Mouse (Mus musculus): ENCODE data around the gene Sost. TPM values are rescaled to one million over a fixed set of nuclear protein-coding genes. Genes with fewer than 3 reads are reported as not detected.

Gene Sost
- polyA plus RNA-seq, 1 experiment from 2014 or later, result 0.43 TPM

- no peaks in the 10 kb centered on the region for H3K27me3 ChIP-seq (ENCODE audit: control insufficient read depth, insufficient read depth, low read length)
- DNase-seq (ENCODE audit: low spot score) (no peak), ATAC-seq (ENCODE audit: insufficient number of reproducible peaks, low FRiP score, low TSS enrichment, low read depth) (no peak)
- H3K4me2 ChIP-seq (ENCODE audit: low read depth, severe bottlenecking), result no peak overlapping the region
- H3K27ac ChIP-seq (replicated peaks; ENCODE audit: low read depth, low read length), result no peak overlapping the region
- no peak overlapping the region for H3K4me3 ChIP-seq (ENCODE audit: low read depth, low read length)
- H3K9me3 ChIP-seq (ENCODE audit: control insufficient read depth, low read length), result no peaks in the 10 kb centered on the region
- peaks cover 12% of the 10 kb centered on the region; the same call in 1 of the 2 replicates for H3K36me3 ChIP-seq (ENCODE audit: control insufficient read depth, insufficient read depth, low read length)
- H3K9ac ChIP-seq (ENCODE audit: low read length), result no peak overlapping the region
- 91% methylated on average over 5 of the region's 5 CpGs for WGBS
- H3K4me1 ChIP-seq (ENCODE audit: control insufficient read depth, insufficient read depth, low read length), result peaks cover 14% of the 10 kb centered on the region
These were observed 39.9 kb upstream of the Sost start for GRCm38 (mm10) chr11:102006688-102007087.

GRCm38 (mm10) chr11:102006271-102006670, 39.5 kb upstream of the Sost start:
- peaks cover 11% of the 10 kb centered on the region; the same call in 1 of the 2 replicates for H3K36me3 ChIP-seq (ENCODE audit: control insufficient read depth, insufficient read depth, low read length)
- WGBS, result 79% methylated on average over 9 of the region's 9 CpGs

GRCm38 (mm10) chr11:102004251-102004650, 37.4 kb upstream of the Sost start:
- 90% methylated on average over 8 of the region's 8 CpGs for WGBS
- peak; percentile 33 for DNase-seq (ENCODE audit: low spot score)
- peaks cover 10% of the 10 kb centered on the region; the same call in 1 of the 2 replicates for H3K36me3 ChIP-seq (ENCODE audit: control insufficient read depth, insufficient read depth, low read length)
- no peaks in the 10 kb centered on the region for H3K27me3 ChIP-seq (ENCODE audit: control insufficient read depth, insufficient read depth, low read length)
- H3K4me2 ChIP-seq (ENCODE audit: low read depth, severe bottlenecking), result no peak overlapping the region
- H3K27ac ChIP-seq (replicated peaks; ENCODE audit: low read depth, low read length), result no peak overlapping the region
- H3K9me3 ChIP-seq (ENCODE audit: control insufficient read depth, low read length), result no peaks in the 10 kb centered on the region
- H3K4me1 ChIP-seq (ENCODE audit: control insufficient read depth, insufficient read depth, low read length), result no peaks in the 10 kb centered on the region
- no peak overlapping the region for H3K9ac ChIP-seq (ENCODE audit: low read length)
- ATAC-seq (ENCODE audit: insufficient number of reproducible peaks, low FRiP score, low TSS enrichment, low read depth), result no peak
- H3K4me3 ChIP-seq (ENCODE audit: low read depth, low read length), result no peak overlapping the region

More at GRCm38 (mm10) chr11:102006271-102006670, 39.5 kb upstream of the Sost start:
- DNase-seq (ENCODE audit: low spot score) (no peak), ATAC-seq (ENCODE audit: insufficient number of reproducible peaks, low FRiP score, low TSS enrichment, low read depth) (no peak)
- Histone ChIP-seq H3K9me3 (ENCODE audit: control insufficient read depth, low read length) (no peaks in the 10 kb centered on the region), H3K4me2 (ENCODE audit: low read depth, severe bottlenecking) (no peak overlapping the region), H3K4me1 (ENCODE audit: control insufficient read depth, insufficient read depth, low read length) (peaks cover 14% of the 10 kb centered on the region), H3K9ac (ENCODE audit: low read length) (no peak overlapping the region), H3K4me3 (ENCODE audit: low read depth, low read length) (no peak overlapping the region), H3K27me3 (ENCODE audit: control insufficient read depth, insufficient read depth, low read length) (no peaks in the 10 kb centered on the region), H3K27ac (replicated peaks; ENCODE audit: low read depth, low read length) (no peak overlapping the region)

- ATAC-seq (ENCODE audit: insufficient number of reproducible peaks, low FRiP score, low TSS enrichment, low read depth) (no peak), DNase-seq (ENCODE audit: low spot score) (no peak)
These were observed 32.7 kb upstream of the Sost start for GRCm38 (mm10) chr11:101999466-101999865.

GRCm38 (mm10) chr11:101998258-101998657, 31.4 kb upstream of the Sost start:
- H3K4me1 ChIP-seq (ENCODE audit: control insufficient read depth, insufficient read depth, low read length), result no peaks in the 10 kb centered on the region
- H3K27ac ChIP-seq (replicated peaks; ENCODE audit: low read depth, low read length), result no peak overlapping the region
- ATAC-seq (ENCODE audit: insufficient number of reproducible peaks, low FRiP score, low TSS enrichment, low read depth) (no peak), DNase-seq (ENCODE audit: low spot score) (no peak)
- no peaks in the 10 kb centered on the region for H3K27me3 ChIP-seq (ENCODE audit: control insufficient read depth, insufficient read depth, low read length)
- H3K9me3 ChIP-seq (ENCODE audit: control insufficient read depth, low read length), result no peaks in the 10 kb centered on the region
- H3K4me3 ChIP-seq (ENCODE audit: low read depth, low read length), result no peak overlapping the region
- WGBS, result 59% methylated on average over 5 of the region's 5 CpGs
- H3K9ac ChIP-seq (ENCODE audit: low read length), result no peak overlapping the region
- peaks cover 2% of the 10 kb centered on the region; the same call in 1 of the 2 replicates for H3K36me3 ChIP-seq (ENCODE audit: control insufficient read depth, insufficient read depth, low read length)
- H3K4me2 ChIP-seq (ENCODE audit: low read depth, severe bottlenecking), result no peak overlapping the region

More at GRCm38 (mm10) chr11:101999466-101999865, 32.7 kb upstream of the Sost start:
- no peaks in the 10 kb centered on the region for H3K9me3 ChIP-seq (ENCODE audit: control insufficient read depth, low read length)
- H3K27me3 ChIP-seq (ENCODE audit: control insufficient read depth, insufficient read depth, low read length), result no peaks in the 10 kb centered on the region
- H3K36me3 ChIP-seq (ENCODE audit: control insufficient read depth, insufficient read depth, low read length), result peaks cover 5% of the 10 kb centered on the region; the same call in 1 of the 2 replicates
- no peak overlapping the region for H3K4me2 ChIP-seq (ENCODE audit: low read depth, severe bottlenecking)
- no peak overlapping the region for H3K4me3 ChIP-seq (ENCODE audit: low read depth, low read length)
- H3K9ac ChIP-seq (ENCODE audit: low read length), result no peak overlapping the region
- no peak overlapping the region for H3K27ac ChIP-seq (replicated peaks; ENCODE audit: low read depth, low read length)
- 63% methylated on average over 4 of the region's 4 CpGs for WGBS
- H3K4me1 ChIP-seq (ENCODE audit: control insufficient read depth, insufficient read depth, low read length), result no peaks in the 10 kb centered on the region

GRCm38 (mm10) chr11:101995938-101996337, 29.1 kb upstream of the Sost start:
- Histone ChIP-seq H3K4me2 (ENCODE audit: low read depth, severe bottlenecking) (no peak overlapping the region; the same call in 1 of the 2 replicates), H3K27me3 (ENCODE audit: control insufficient read depth, insufficient read depth, low read length) (no peaks in the 10 kb centered on the region), H3K9me3 (ENCODE audit: control insufficient read depth, low read length) (no peaks in the 10 kb centered on the region), H3K9ac (ENCODE audit: low read length) (no peak overlapping the region), H3K27ac (replicated peaks; ENCODE audit: low read depth, low read length) (no peak overlapping the region), H3K36me3 (ENCODE audit: control insufficient read depth, insufficient read depth, low read length) (no peaks in the 10 kb centered on the region; the same call in 1 of the 2 replicates), H3K4me1 (ENCODE audit: control insufficient read depth, insufficient read depth, low read length) (no peaks in the 10 kb centered on the region), H3K4me3 (ENCODE audit: low read depth, low read length) (no peak overlapping the region)
- 95% methylated on average over 7 of the region's 7 CpGs for WGBS
- DNase-seq (ENCODE audit: low spot score), result no peak
- no peak for ATAC-seq (ENCODE audit: insufficient number of reproducible peaks, low FRiP score, low TSS enrichment, low read depth)

- Histone ChIP-seq H3K4me1 (ENCODE audit: control insufficient read depth, insufficient read depth, low read length) (no peaks in the 10 kb centered on the region), H3K27me3 (ENCODE audit: control insufficient read depth, insufficient read depth, low read length) (no peaks in the 10 kb centered on the region), H3K9me3 (ENCODE audit: control insufficient read depth, low read length) (no peaks in the 10 kb centered on the region), H3K36me3 (ENCODE audit: control insufficient read depth, insufficient read depth, low read length) (no peaks in the 10 kb centered on the region), H3K27ac (replicated peaks; ENCODE audit: low read depth, low read length) (no peak overlapping the region), H3K4me3 (ENCODE audit: low read depth, low read length) (no peak overlapping the region), H3K9ac (ENCODE audit: low read length) (no peak overlapping the region), H3K4me2 (ENCODE audit: low read depth, severe bottlenecking) (no peak overlapping the region)
- 74% methylated on average over 8 of the region's 8 CpGs for WGBS
- no peak for ATAC-seq (ENCODE audit: insufficient number of reproducible peaks, low FRiP score, low TSS enrichment, low read depth)
- no peak for DNase-seq (ENCODE audit: low spot score)
These were observed 27.3 kb upstream of the Sost start for GRCm38 (mm10) chr11:101994100-101994499.

- Histone ChIP-seq H3K4me3 (ENCODE audit: low read depth, low read length) (no peak overlapping the region), H3K4me1 (ENCODE audit: control insufficient read depth, insufficient read depth, low read length) (no peaks in the 10 kb centered on the region), H3K36me3 (ENCODE audit: control insufficient read depth, insufficient read depth, low read length) (no peaks in the 10 kb centered on the region), H3K27ac (replicated peaks; ENCODE audit: low read depth, low read length) (no peak overlapping the region), H3K9me3 (ENCODE audit: control insufficient read depth, low read length) (no peaks in the 10 kb centered on the region), H3K27me3 (ENCODE audit: control insufficient read depth, insufficient read depth, low read length) (no peaks in the 10 kb centered on the region), H3K4me2 (ENCODE audit: low read depth, severe bottlenecking) (no peak overlapping the region), H3K9ac (ENCODE audit: low read length) (no peak overlapping the region)
- no peak for ATAC-seq (ENCODE audit: insufficient number of reproducible peaks, low FRiP score, low TSS enrichment, low read depth)
- 89% methylated on average over 7 of the region's 7 CpGs for WGBS
- DNase-seq (ENCODE audit: low spot score), result no peak
These were observed 25.6 kb upstream of the Sost start for GRCm38 (mm10) chr11:101992411-101992810.

- H3K9me3 ChIP-seq (ENCODE audit: control insufficient read depth, low read length), result no peaks in the 10 kb centered on the region
- H3K27me3 ChIP-seq (ENCODE audit: control insufficient read depth, insufficient read depth, low read length), result no peaks in the 10 kb centered on the region
- no peak overlapping the region for H3K9ac ChIP-seq (ENCODE audit: low read length)
- H3K4me2 ChIP-seq (ENCODE audit: low read depth, severe bottlenecking), result no peak overlapping the region
- 81% methylated on average over 3 of the region's 3 CpGs for WGBS
- H3K27ac ChIP-seq (replicated peaks; ENCODE audit: low read depth, low read length), result no peak overlapping the region
- ATAC-seq (ENCODE audit: insufficient number of reproducible peaks, low FRiP score, low TSS enrichment, low read depth) (no peak), DNase-seq (ENCODE audit: low spot score) (no peak)
- H3K4me1 ChIP-seq (ENCODE audit: control insufficient read depth, insufficient read depth, low read length), result no peaks in the 10 kb centered on the region
- H3K36me3 ChIP-seq (ENCODE audit: control insufficient read depth, insufficient read depth, low read length), result no peaks in the 10 kb centered on the region
- no peak overlapping the region for H3K4me3 ChIP-seq (ENCODE audit: low read depth, low read length)
These were observed 25.0 kb upstream of the Sost start for GRCm38 (mm10) chr11:101991813-101992212.
